Mouse (Mus musculus) small intestine, adult 2 months (tissue): Measurements from ENCODE around the gene Akp3. TPM values are rescaled to one million over a fixed set of nuclear protein-coding genes. Genes with fewer than 3 reads are reported as not detected.

Source experiments
- H3K27ac ChIP-seq: fragments of 200-500 bp; 2 replicates; pipeline ENCODE4 v1.5.1; 2012; ENCODE audit warnings: low read depth, low read length, control low read depth, inconsistent platforms; ENCODE audit not compliant: insufficient read depth
- H3K27me3 ChIP-seq: fragments of 200-500 bp; 2 replicates; pipeline ENCODE4 v1.6.1; 2012; ENCODE audit warnings: mild to moderate bottlenecking, moderate library complexity, low read length, inconsistent platforms; ENCODE audit not compliant: control insufficient read depth, insufficient read depth
- H3K36me3 ChIP-seq: fragments of 200-500 bp; 2 replicates; pipeline ENCODE4 v1.6.1; 2012; ENCODE audit warnings: mild to moderate bottlenecking, low read length, control low read depth, inconsistent platforms; ENCODE audit not compliant: control insufficient read depth, insufficient read depth
- H3K4me1 ChIP-seq: fragments of 200-500 bp; 2 replicates; pipeline ENCODE4 v1.6.1; 2012; ENCODE audit warnings: low read length, inconsistent platforms, mixed read lengths; ENCODE audit not compliant: control insufficient read depth, insufficient read depth, insufficient read length
- H3K4me3 ChIP-seq: fragments of 200-500 bp; 2 replicates; pipeline ENCODE4 v1.5.1; 2012; ENCODE audit warnings: low read depth, mild to moderate bottlenecking, control low read depth, inconsistent platforms, low read length, moderate library complexity
- CTCF ChIP-seq: fragments of 200-500 bp; IDR thresholded peaks from 2 replicates; pipeline ENCODE4 v1.5.1; 2012; ENCODE audit warnings: low read depth, mild to moderate bottlenecking, control low read depth, inconsistent platforms, low read length, moderate library complexity, mixed read lengths; ENCODE audit not compliant: insufficient replicate concordance, insufficient read length; ENCODE audit errors: extremely low read depth
- POLR2A ChIP-seq: fragments of 200-500 bp; IDR thresholded peaks from 2 replicates; pipeline ENCODE4 v1.6.1; 2012; ENCODE audit warnings: low read depth, mild to moderate bottlenecking, control low read depth, inconsistent platforms, low read length, moderate library complexity
- WGBS: fragments of 180-500 bp; shearing (Covaris S2); methylation state at CpG from one replicate; pipeline ENCODE4 v1.1.7; 2018; 5-methylcytosine and 5-hydroxymethylcytosine counted together
- polyA plus RNA-seq: library from polyadenylated mRNA; depleted of rRNA; stranded (reverse); fragments of >200 nt; gene quantifications from 2 replicates; pipeline ENCODE4 v1.2.3, GENCODE M21; 2012; rRNA removed

Gene Akp3
- polyA plus RNA-seq, result 13.5 and 5,678 TPM in 2 replicates

DNA sequence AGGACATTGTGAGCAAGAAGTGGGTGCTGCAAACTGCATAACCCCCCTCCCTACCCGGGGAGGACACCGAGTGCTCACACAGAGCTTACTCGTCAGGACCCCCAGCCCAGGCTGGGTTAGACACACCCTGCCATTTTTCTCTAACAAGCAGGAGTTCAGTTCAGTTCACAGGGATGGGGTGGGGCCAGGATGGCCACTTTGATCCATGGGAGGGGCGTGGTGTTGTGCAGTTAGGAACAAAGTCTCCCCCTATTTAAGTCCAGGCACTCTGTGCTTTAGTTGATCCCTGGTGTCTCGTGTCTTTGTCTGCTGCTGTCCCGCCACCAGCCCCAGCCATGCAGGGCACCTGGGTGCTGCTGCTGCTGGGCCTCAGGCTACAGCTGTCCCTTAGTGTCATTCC lies at the start of gene Akp3:
TSS of gene Akp3 (plus strand) at position 301 of the 400 bp plus-strand sequence.
- Histone ChIP-seq H3K4me1 (peaks cover 13% of the 10 kb centered on the region), H3K27ac (no peak within 1 kb of the TSS; the same call in 1 of the 2 replicates), H3K4me3 (peak within 1 kb of the TSS; percentile 49; the same call in 1 of the 2 replicates), H3K27me3 (peaks cover 18% of the 10 kb centered on the region), H3K36me3 (no peaks in the 10 kb centered on the region; the same call in 1 of the 2 replicates)
- no peak for TF ChIP-seq CTCF
- WGBS, result 44% methylated on average over 6 of the region's 6 CpGs

DNA sequence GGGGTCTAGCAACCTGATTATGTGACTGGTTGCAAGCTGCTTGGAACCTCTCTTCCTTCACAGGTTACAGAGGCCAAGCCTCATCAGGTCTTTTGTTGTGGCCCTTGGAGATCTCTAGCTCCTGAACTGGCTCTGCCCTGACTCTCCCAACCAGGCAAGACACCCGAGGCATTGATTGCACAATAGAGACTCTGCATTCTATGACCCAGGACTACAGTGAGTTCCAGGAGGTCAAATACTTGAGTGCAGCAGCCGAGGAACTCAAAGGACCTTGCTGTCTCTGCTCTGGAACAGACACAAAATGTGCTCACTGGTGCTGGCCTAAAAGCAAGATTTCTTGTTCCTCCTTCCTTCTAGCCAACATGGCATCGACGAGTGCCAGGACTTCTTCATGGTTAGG lies 38.6 kb upstream of the Akp3 start:
- TF ChIP-seq POLR2A, result no peak
- TF ChIP-seq CTCF, result no peak
- peaks cover 18% of the 10 kb centered on the region for H3K4me1 ChIP-seq
- 29% methylated on average over 4 of the region's 4 CpGs for WGBS

DNA sequence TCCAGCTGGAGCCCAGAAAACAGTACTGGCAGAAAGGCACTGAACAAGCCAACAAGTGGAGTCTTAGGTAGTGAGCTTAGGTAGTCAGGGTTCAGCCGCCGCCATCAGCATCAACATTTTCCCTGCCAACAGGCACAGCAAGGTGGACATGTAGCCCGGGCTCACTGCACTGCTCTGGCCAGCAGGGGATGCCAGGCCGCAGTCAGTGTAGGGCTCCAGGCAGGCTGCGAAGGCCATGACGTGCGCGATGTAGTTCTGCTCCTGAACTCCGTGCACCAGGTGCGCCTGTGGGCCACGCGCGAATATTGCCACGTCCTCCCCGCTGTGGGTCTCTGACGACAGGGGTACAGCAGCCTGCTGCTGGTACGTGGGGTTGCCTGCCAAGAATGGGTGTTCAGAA lies 37.8 kb upstream of the Akp3 start:
- H3K27me3 ChIP-seq, result no peaks in the 10 kb centered on the region
- H3K4me1 ChIP-seq, result peaks cover 18% of the 10 kb centered on the region
- 84% methylated on average over 17 of the region's 17 CpGs for WGBS
- TF ChIP-seq POLR2A (no peak), CTCF (no peak)
- no peak overlapping the region for H3K4me3 ChIP-seq
- no peaks in the 10 kb centered on the region for H3K36me3 ChIP-seq
- no peak overlapping the region for H3K27ac ChIP-seq

More for the DNA sequence above, 38.6 kb upstream of the Akp3 start:
- Histone ChIP-seq H3K27ac (no peak overlapping the region), H3K4me3 (no peak overlapping the region), H3K36me3 (no peaks in the 10 kb centered on the region), H3K27me3 (no peaks in the 10 kb centered on the region)

- Histone ChIP-seq H3K27ac (no peak overlapping the region), H3K4me1 (peaks cover 18% of the 10 kb centered on the region), H3K36me3 (no peaks in the 10 kb centered on the region), H3K27me3 (no peaks in the 10 kb centered on the region), H3K4me3 (no peak overlapping the region)
- TF ChIP-seq CTCF, result no peak
- TF ChIP-seq POLR2A, result no peak
- 90% methylated on average over 11 of the region's 11 CpGs for WGBS
These were observed 35.5 kb upstream of the Akp3 start for GRCm38 (mm10) chr1:87089251-87089650.

GRCm38 (mm10) chr1:87089828-87090227 lies 34.9 kb upstream of the Akp3 start, which contains the start of gene Alppl2:
TSS of gene Alppl2 (minus strand) at chr1:87089928.
- H3K27me3 ChIP-seq, result no peaks in the 10 kb centered on the region
- TF ChIP-seq CTCF, result no peak
- no peak for TF ChIP-seq POLR2A
- 44% methylated on average over 4 of the region's 4 CpGs for WGBS
- H3K27ac ChIP-seq, result no peak within 1 kb of the TSS
- peaks cover 18% of the 10 kb centered on the region for H3K4me1 ChIP-seq
- H3K36me3 ChIP-seq, result no peaks in the 10 kb centered on the region
- no peak within 1 kb of the TSS for H3K4me3 ChIP-seq

DNA sequence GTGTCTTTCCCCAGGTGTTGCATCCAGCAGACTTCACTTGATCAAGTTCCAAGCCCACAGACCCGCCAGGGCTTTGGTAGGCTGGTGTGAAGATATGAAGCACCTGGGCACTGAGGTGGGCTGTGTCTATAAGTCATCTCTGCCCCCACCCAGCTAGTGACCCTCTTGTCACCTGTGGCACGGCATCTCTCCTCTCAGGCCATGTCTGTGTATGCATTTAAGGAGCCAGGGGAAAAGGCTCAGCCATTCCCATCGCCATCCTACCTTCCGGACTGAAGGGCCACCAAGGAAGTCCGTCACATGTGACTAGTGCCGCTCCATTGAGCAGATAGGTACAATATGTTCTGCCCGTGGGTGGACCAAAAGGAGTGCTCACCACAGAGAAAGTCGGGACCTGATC lies 29.1 kb upstream of the Akp3 start:
- H3K27me3 ChIP-seq, result no peaks in the 10 kb centered on the region
- WGBS, result 76% methylated on average over 8 of the region's 8 CpGs
- H3K4me1 ChIP-seq, result peaks cover 10% of the 10 kb centered on the region
- no peak for TF ChIP-seq POLR2A
- no peak for TF ChIP-seq CTCF
- H3K27ac ChIP-seq, result no peak overlapping the region
- H3K36me3 ChIP-seq, result peaks cover 22% of the 10 kb centered on the region
- H3K4me3 ChIP-seq, result no peak overlapping the region

- no peak overlapping the region; the same call in 1 of the 2 replicates for H3K27ac ChIP-seq
- H3K36me3 ChIP-seq, result peaks cover 22% of the 10 kb centered on the region
- peaks cover 19% of the 10 kb centered on the region for H3K4me1 ChIP-seq
- no peak for TF ChIP-seq POLR2A
- TF ChIP-seq CTCF, result peak; percentile 58
- peak overlapping the region; percentile 54 for H3K4me3 ChIP-seq
- no peaks in the 10 kb centered on the region for H3K27me3 ChIP-seq
- WGBS, result 19% methylated on average over 30 of the region's 30 CpGs
These were observed 26.3 kb upstream of the Akp3 start for GRCm38 (mm10) chr1:87098358-87098975.
